Mouse (Mus musculus): ENCODE results near the gene Il11ra1. TPM values are rescaled to one million over a fixed set of nuclear protein-coding genes. Genes with fewer than 3 reads are reported as not detected.
"Not testable (repeated sequence)": the region's sequence is repeated elsewhere in the genome, so short reads cannot be mapped to it uniquely, and the experiment has no call there.

Gene Il11ra1
- total RNA-seq, 2 experiments from 2014 or later: 61.0 to 68.2 TPM

DNA sequence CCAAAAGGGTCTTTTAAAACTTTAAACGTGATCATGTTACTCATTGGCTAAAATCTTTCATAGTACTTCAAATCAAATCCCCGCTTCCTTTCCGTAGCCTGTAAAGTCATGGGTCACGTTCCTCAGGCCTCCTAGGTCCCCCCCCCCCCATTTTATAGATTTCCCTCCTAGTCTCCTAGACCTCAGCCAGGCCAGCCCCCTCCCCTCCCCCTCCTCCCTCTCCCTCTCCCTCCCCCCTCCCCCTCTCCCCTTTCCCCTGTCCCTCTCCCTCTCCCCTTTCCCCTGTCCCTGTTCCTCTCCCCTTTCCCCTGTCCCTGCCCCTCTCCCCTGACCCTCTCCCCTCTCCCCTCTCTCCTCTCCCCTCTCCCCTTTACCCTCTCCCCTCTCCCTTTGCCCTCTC lies 82.9 kb downstream of the Il11ra1 start:
- DNase-seq: not testable (repeated sequence)

DNA sequence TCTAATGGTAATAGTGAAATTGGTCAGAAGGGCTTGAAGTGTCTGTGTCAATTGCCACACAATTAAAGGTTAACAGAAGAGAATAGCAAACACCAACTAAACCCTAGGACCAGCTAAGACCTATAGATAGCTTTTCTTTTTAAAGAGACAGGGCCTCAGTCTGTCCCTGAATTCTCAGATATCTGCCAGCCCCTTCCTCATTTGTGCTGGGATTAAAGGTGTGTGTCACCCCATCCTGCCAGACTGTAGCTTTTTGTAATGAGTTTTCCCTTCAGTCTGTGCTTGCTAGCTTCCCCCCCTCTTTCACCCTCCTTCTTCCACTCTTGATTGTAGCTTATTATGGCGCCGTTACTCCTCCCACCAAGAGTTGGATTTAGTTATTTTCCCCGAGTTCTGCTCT lies 83.4 kb downstream of the Il11ra1 start:
- not testable (repeated sequence) for DNase-seq

Other genes starting within 250 kb of the Il11ra1 start
- gene Kif24, start 235.1 kb upstream of the Il11ra1 start, total RNA-seq (2021): 1 to 10 TPM; 2.8 to 4.5 TPM
- gene Nudt2, start 234.8 kb upstream of the Il11ra1 start, total RNA-seq (2021): 10 to 100 TPM; 30.2 to 30.9 TPM
- 10 to 100 TPM; 13.3 to 17.4 TPM for gene AI464131, start 196.9 kb upstream of the Il11ra1 start, total RNA-seq (2021)
- under 1 TPM in 1 of 2 experiments, not detected in 1; 0.45 TPM for gene 1110017D15Rik, start 182.7 kb upstream of the Il11ra1 start, total RNA-seq (2021)
- gene Fam219a, start 130.5 kb upstream of the Il11ra1 start, total RNA-seq (2021): 10 to 100 TPM; 18.8 to 23.5 TPM
- gene Dnaic1, start 130.2 kb upstream of the Il11ra1 start, total RNA-seq (2021): 1 to 10 TPM; 3.3 to 3.5 TPM
- 10 to 100 TPM; 10.3 to 10.5 TPM for gene Enho, start 59.7 kb upstream of the Il11ra1 start, total RNA-seq (2021)
- 10 to 100 TPM; 53.0 to 67.0 TPM for gene Cntfr, start 2.9 kb upstream of the Il11ra1 start, total RNA-seq (2021)
- 10 to 100 TPM; 36.2 to 39.0 TPM for gene Rpp25l, start 13.5 kb downstream of the Il11ra1 start, total RNA-seq (2021)
- gene Dctn3, start 23.2 kb downstream of the Il11ra1 start, total RNA-seq (2021): 100 to 1,000 TPM; 100 to 104 TPM
- not detected for gene Arid3c, start 31.2 kb downstream of the Il11ra1 start, total RNA-seq (2021)
- gene Galt, start 55.2 kb downstream of the Il11ra1 start, total RNA-seq (2021): 10 to 100 TPM; 42.3 to 49.2 TPM
- 10 to 100 TPM; 65.8 to 68.8 TPM for gene Sigmar1, start 56.2 kb downstream of the Il11ra1 start, total RNA-seq (2021)
- gene Ccl27a, start 74.3 kb downstream of the Il11ra1 start, total RNA-seq (2021): 10 to 100 TPM; 31.0 to 44.5 TPM
- gene Gm21541, start 203.6 kb downstream of the Il11ra1 start, total RNA-seq (2021): not detected
- 1 to 10 TPM; 2.8 to 4.5 TPM for gene Gm20878, start 241.6 kb downstream of the Il11ra1 start, total RNA-seq (2021)